Mouse (Mus musculus) ES-CJ7 (cell line): ENCODE data around the gene 3110040N11Rik.

Experiments
- DNase-seq: peaks from one replicate; pipeline ENCODE4 v3.0.0; 2011; ENCODE audit warnings: low read depth, low spot score

3110040N11Rik gene

DNA sequence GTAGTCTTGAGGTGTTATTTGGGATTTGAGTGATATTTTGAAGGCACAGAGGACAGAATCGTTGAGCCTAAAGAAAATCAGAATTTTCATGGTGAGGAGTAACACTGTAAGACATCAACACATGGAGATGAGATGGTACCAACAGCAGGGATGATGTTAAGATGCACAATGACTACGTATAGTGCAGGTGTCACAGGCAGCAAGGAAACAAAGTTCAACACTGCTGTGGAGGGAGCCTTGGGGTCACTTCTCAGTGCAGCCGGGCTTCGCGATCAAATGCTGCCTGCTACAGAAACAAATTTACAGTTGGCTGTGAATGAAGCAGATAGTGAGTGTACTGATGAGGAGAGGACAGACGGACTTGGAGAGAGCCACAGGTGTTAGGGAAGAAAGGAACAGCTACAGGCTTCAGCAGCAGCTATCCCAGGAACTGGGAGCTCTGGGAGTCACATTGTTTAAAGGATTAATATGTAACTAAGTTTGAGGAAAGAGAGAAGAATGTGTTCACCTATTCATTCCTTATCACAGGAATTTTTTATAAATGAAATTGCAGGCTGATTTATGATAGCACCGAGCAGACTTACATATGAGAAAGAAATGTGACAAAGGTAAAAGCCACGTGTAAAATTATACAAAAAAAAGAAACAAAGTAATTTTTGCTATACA, 50.4 kb downstream of the 3110040N11Rik start:
- no peak for DNase-seq

DNA sequence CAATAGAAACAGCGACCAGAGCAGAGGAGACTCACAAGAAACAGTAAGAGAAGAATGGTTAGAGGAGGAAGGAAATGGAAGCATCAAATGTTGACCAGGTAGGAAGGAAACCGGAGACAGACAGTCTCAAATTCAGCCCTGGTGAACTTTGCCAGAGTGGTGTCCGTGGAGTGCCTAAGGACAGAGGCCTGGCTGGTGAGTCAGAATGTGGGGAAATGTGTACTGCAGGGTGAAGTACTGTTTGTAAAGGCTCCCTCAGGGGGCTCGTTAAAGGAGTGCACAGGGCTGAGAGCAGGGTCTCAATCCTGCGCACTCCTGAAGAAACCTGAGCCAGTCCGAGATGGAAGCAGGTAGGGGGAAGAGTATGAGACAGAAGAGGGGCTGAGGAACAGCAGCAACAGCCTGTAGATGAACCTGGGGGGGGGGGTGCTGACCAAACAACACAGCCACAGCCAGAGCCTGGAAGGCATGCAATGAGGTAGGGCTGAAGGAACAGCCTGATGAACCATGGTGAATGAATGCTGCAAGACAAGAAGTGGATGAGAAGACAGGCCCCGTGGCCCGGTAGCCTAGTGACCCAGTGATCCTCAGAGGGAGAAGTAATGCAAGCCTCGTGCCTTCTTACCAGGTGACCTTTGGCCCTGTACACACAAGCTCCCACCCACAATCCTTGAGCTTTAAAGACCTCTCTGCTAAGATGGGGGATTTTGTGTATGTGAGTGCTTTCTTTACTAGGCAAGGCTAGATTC, 53.8 kb downstream of the 3110040N11Rik start:
- no peak for DNase-seq

DNA sequence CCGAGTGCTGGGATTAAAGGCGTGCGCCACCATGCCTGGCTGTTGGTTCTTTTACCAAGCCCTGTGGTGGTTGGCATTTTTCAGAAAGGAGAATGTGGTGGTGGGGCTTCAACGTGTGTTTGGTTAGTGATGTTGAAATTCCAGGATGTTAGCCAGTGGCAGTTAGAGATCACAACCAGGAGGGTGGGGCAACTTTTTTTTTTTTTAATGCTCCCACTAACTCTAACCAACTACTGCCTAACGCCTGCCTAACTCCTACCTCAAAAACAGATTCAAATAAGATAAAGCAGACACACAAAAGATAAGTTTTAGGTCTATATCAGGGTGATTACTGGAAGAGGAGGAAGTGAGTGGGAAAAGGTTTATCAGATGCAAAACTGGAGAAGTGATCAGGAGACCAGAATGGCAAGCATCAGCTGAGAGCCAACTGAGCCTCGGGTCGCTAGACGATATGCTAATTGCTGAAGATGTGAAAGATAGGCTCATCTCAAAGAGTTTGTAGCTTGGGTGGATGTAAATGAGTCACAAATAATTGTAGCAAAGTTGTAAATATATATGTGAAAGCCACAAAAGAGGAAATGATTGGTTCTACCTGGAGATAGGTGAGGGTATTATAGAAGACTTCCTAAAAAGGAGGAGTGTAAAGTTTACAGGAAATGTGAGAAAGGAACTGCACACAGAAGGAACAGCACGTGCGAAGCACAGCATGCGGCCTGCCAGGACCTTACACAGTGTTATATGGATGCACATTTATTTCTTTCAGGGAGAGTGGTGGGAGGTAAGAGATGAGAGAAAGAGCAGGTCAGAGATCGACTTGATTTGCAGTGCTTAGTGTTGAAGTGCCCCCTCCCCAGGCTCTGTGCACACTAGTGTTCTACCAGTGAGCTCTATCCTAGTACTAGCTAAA, 56.8 kb downstream of the 3110040N11Rik start:
- DNase-seq = no peak
